Mouse (Mus musculus) liver, embryonic 14.5 days (tissue): ENCODE measurements around the gene Krtap3-3. TPM values are rescaled to one million over a fixed set of nuclear protein-coding genes. Genes with fewer than 3 reads are reported as not detected.

Source experiments
- ATAC-seq: fragments of 200-750 bp; cut with Nextera tagmentation; 2 replicates; pipeline ENCODE4 v1.8.0; 2017; ENCODE audit warnings: moderate number of reproducible peaks, mild to moderate bottlenecking, moderate library complexity; ENCODE audit not compliant: insufficient read depth
- DNase-seq, 3 experiments: peaks; one replicate each; pipeline ENCODE4 v3.0.0-alpha.2; 2012 to 2013; ENCODE audit warnings: low read depth in 3 of 3, low spot score in 3 of 3
- H3K27ac ChIP-seq: fragments of 300-500 bp; sonication (generic); 2 replicates; pipeline ENCODE4 v1.5.1; 2014; ENCODE audit warnings: moderate library complexity, mild to moderate bottlenecking, control low read depth, inconsistent platforms
- H3K27me3 ChIP-seq: fragments of 300-500 bp; sonication (generic); 2 replicates; pipeline ENCODE4 v1.6.1; 2014; ENCODE audit warnings: mild to moderate bottlenecking, low read length, moderate library complexity; ENCODE audit not compliant: control insufficient read depth, insufficient read depth
- H3K36me3 ChIP-seq: fragments of 300-500 bp; sonication (generic); replicated peaks from 2 replicates; pipeline ENCODE4 v1.6.1; 2014; ENCODE audit warnings: low read depth; ENCODE audit not compliant: control insufficient read depth, insufficient read depth
- H3K4me1 ChIP-seq, 2 experiments: fragments of 200-500 bp in 1 of 2; fragments of 300-500 bp in 1 of 2; sonication (generic) in 1 of 2; replicated peaks; 2 replicates each; pipeline ENCODE4 v1.6.1; 2012 to 2014; ENCODE audit warnings: antibody characterized with exemption in 1 of 2, inconsistent platforms in 1 of 2, low read length in 1 of 2; ENCODE audit not compliant: control insufficient read depth in 2 of 2, insufficient read depth in 2 of 2
- H3K4me2 ChIP-seq: fragments of 300-500 bp; sonication (generic); 2 replicates; pipeline ENCODE4 v1.6.1; 2014; ENCODE audit warnings: low read depth, mild to moderate bottlenecking, control low read depth, moderate library complexity
- H3K4me3 ChIP-seq, 2 experiments: fragments of 200-500 bp in 1 of 2; fragments of 300-500 bp in 1 of 2; sonication (generic) in 1 of 2; 2 replicates each; pipeline ENCODE4 v1.5.1; 2012 to 2014; ENCODE audit warnings: low read depth in 2 of 2, low read length in 2 of 2, mild to moderate bottlenecking in 2 of 2, control low read depth in 1 of 2, inconsistent platforms in 1 of 2, moderate library complexity in 1 of 2; ENCODE audit not compliant: insufficient read depth in 1 of 2
- H3K9ac ChIP-seq: fragments of 300-500 bp; sonication (generic); replicated peaks from 2 replicates; pipeline ENCODE4 v1.6.1; 2014; ENCODE audit warnings: mild to moderate bottlenecking, control low read depth, moderate library complexity
- H3K9me3 ChIP-seq: fragments of 300-500 bp; sonication (generic); 2 replicates; pipeline ENCODE4 v1.6.1; 2016; ENCODE audit warnings: low read length, mixed read lengths; ENCODE audit not compliant: control insufficient read depth
- CTCF ChIP-seq: IDR thresholded peaks from 2 replicates; pipeline ENCODE4 v1.5.1; 2016; ENCODE audit warnings: antibody characterized with exemption, low read depth, control low read depth
- EP300 ChIP-seq: IDR thresholded peaks from 2 replicates; pipeline ENCODE4 v1.6.1; 2016; ENCODE audit warnings: antibody characterized with exemption, low read depth
- WGBS: fragments of 180-500 bp; shearing (Covaris S2); extraction: QIAGEN DNeasy Blood & Tissue Kit; methylation state at CpG from one replicate; pipeline ENCODE4 v1.1.7; 2014; ENCODE audit not compliant: insufficient replicate concordance; 5-methylcytosine and 5-hydroxymethylcytosine counted together
- polyA plus RNA-seq, 2 experiments: library from polyadenylated mRNA; depleted of rRNA in 1 of 2; stranded (reverse) in 1 of 2; unstranded in 1 of 2; fragments of >200 nt; fragmentation: Nextera tagmentation in 1 of 2; extraction: Ambion mirVana in 1 of 2; gene quantifications; 2 replicates each; pipeline versions ENCODE4 v1.2.1 to v1.2.3; 2012 to 2014

Gene Krtap3-3
- polyA plus RNA-seq, 2 experiments, result not detected

- Histone ChIP-seq H3K4me1 (no peaks in the 10 kb centered on the region), H3K27ac (no peak overlapping the region), H3K9me3 (no peaks in the 10 kb centered on the region), H3K27me3 (no peaks in the 10 kb centered on the region), H3K4me3 (no peak overlapping the region), H3K36me3 (no peaks in the 10 kb centered on the region), H3K4me2 (no peak overlapping the region), H3K9ac (no peak overlapping the region)
- 64% methylated on average over 6 of the region's 6 CpGs for WGBS
- ATAC-seq (no peak), DNase-seq (no peak)
- TF ChIP-seq EP300 (no peak), CTCF (no peak)
These were observed 30.9 kb upstream of the Krtap3-3 start for GRCm38 (mm10) chr11:99581564-99581963.

DNA sequence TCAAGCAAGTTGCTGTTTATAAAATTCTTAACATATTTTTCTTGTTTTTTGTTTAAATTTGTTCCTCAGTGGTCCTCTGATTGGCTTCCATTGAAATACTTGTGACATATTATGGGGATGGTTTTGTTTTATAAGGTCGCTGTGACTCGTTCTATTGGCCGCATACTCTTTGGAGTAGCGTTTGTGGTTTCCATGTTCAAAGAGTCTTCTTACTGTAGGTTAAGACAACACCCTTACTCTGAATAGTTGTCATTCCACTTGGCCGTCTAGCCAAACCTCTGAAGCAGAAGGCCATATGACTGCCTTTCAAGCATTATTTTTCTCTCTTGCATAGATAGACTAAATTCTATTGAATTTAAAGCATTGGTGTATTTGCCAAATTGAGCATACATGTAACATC, 30.4 kb upstream of the Krtap3-3 start:
- Histone ChIP-seq H3K4me1 (no peaks in the 10 kb centered on the region), H3K36me3 (no peaks in the 10 kb centered on the region), H3K9ac (no peak overlapping the region), H3K4me2 (no peak overlapping the region), H3K9me3 (no peaks in the 10 kb centered on the region), H3K27ac (no peak overlapping the region), H3K27me3 (no peaks in the 10 kb centered on the region), H3K4me3 (no peak overlapping the region)
- no peak for DNase-seq
- no peak for ATAC-seq
- TF ChIP-seq EP300 (no peak), CTCF (no peak)
- 74% methylated on average over 5 of the region's 5 CpGs for WGBS

GRCm38 (mm10) chr11:99580636-99581035, 30.0 kb upstream of the Krtap3-3 start, which contains the start of gene Krtap1-5:
Krtap1-5 (minus strand) TSS chr11:99581016.
- TF ChIP-seq CTCF (no peak), EP300 (no peak)
- DNase-seq (no peak), ATAC-seq (no peak)
- no peaks in the 10 kb centered on the region for H3K4me1 ChIP-seq
- no peak within 1 kb of the TSS for H3K4me3 ChIP-seq
- H3K9ac ChIP-seq, result no peak within 1 kb of the TSS
- no peak within 1 kb of the TSS for H3K27ac ChIP-seq
- 65% methylated on average over 6 of the region's 6 CpGs for WGBS
- no peaks in the 10 kb centered on the region for H3K36me3 ChIP-seq
- H3K9me3 ChIP-seq, result no peaks in the 10 kb centered on the region
- H3K4me2 ChIP-seq, result no peak within 1 kb of the TSS
- H3K27me3 ChIP-seq, result no peaks in the 10 kb centered on the region

- Histone ChIP-seq H3K36me3 (no peaks in the 10 kb centered on the region), H3K27ac (no peak overlapping the region), H3K9ac (no peak overlapping the region), H3K9me3 (no peaks in the 10 kb centered on the region), H3K4me1 (no peaks in the 10 kb centered on the region), H3K4me3 (no peak overlapping the region), H3K27me3 (no peaks in the 10 kb centered on the region), H3K4me2 (no peak overlapping the region)
- 3% methylated on average over 7 of the region's 7 CpGs for WGBS
- ATAC-seq, result no peak
- peak in 2 of 3 experiments; percentile 3 to 7 for DNase-seq
- TF ChIP-seq EP300 (no peak), CTCF (peak; percentile 81)
These were observed 23.4 kb upstream of the Krtap3-3 start for GRCm38 (mm10) chr11:99574106-99574505.

- TF ChIP-seq EP300, result no peak
- no peak for TF ChIP-seq CTCF
- Histone ChIP-seq H3K27me3 (no peaks in the 10 kb centered on the region), H3K4me1 (no peaks in the 10 kb centered on the region), H3K4me2 (no peak overlapping the region), H3K9ac (no peak overlapping the region), H3K4me3 (no peak overlapping the region), H3K36me3 (no peaks in the 10 kb centered on the region), H3K27ac (no peak overlapping the region), H3K9me3 (no peaks in the 10 kb centered on the region)
- ATAC-seq (no peak), DNase-seq (no peak)
- WGBS, result 39% methylated on average over 4 of the region's 4 CpGs
These were observed 22.5 kb upstream of the Krtap3-3 start for GRCm38 (mm10) chr11:99573164-99573563.

DNA sequence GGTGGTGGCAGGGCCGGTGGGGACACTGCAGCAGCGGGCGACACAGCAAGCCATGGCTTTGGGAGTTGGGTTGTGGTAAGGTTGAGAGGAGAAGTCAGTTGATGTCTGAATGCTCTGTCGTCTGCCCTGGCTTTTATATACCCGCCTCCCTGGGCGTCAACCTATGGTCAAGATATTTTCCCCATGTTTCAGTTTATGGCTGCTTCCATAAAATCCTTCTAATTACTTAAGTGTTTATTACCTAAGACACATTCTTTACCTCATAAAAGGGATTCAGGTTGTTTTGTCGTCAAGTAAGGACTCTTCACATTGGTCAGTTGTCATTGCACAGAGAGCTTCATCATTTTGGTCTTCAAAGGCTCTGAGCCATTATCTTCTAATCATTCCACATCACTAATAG, 15.9 kb upstream of the Krtap3-3 start, which contains the start of gene Krtap3-1:
Krtap3-1 (minus strand) TSS at position 101 of the 400 bp plus-strand sequence.
- H3K27me3 ChIP-seq, result no peaks in the 10 kb centered on the region
- TF ChIP-seq CTCF (no peak), EP300 (no peak)

More for the DNA sequence above, 15.9 kb upstream of the Krtap3-3 start, which contains the start of gene Krtap3-1:
- ATAC-seq (no peak), DNase-seq (no peak)
- H3K4me2 ChIP-seq, result no peak within 1 kb of the TSS
- H3K4me3 ChIP-seq, result no peak within 1 kb of the TSS
- H3K9me3 ChIP-seq, result no peaks in the 10 kb centered on the region
- no peaks in the 10 kb centered on the region for H3K4me1 ChIP-seq
- WGBS, result 70% methylated on average over 7 of the region's 7 CpGs
- no peak within 1 kb of the TSS for H3K9ac ChIP-seq
- H3K36me3 ChIP-seq, result no peaks in the 10 kb centered on the region
- H3K27ac ChIP-seq, result no peak within 1 kb of the TSS
